14 mouse cellular contexts compared by ENCODE assay signal in the genomic region with DNA sequence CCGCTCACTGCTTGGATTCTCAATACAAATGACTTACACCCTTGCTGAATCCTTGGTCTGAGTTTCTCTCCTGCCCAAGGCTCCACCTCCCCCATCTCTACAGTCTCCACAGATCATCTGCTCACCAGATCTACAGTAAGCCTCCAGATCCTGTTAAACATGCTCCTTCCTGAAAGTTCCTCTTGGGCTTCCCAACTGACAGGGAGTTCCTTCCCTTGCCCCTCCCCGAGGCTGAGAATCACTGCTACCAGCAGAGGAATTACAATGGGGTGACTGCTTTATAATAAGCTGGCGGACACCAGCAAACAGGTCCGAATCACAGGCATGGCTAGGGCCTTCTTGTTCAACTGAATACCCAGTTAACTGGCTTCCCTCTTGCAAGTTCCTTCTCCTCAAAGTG. TPM values are rescaled to one million over a fixed set of nuclear protein-coding genes. Genes with fewer than 3 reads are reported as not detected.
DNase-seq lines count a peak whose midpoint lies in the region; ATAC-seq and TF ChIP-seq lines count a peak whose summit lies in the region.
"Had no signal": no experiment of that assay in that cellular context is flagged by ENCODE, and none has a peak within 500 bp of the region (broad histone marks: within the 10 kb centered on the region; RNA-seq: fewer than 3 reads in every experiment).

No protein-coding gene starts in this region.

- no peaks in the 10 kb centered on the region for H3K36me3 ChIP-seq in liver, adult 2 months (ENCODE audit: control insufficient read depth, insufficient read depth, low read length)
- H3K36me3 ChIP-seq in stomach, embryonic 15.5 days: no peaks in the 10 kb centered on the region
- no peaks in the 10 kb centered on the region for H3K36me3 ChIP-seq in hindbrain, embryonic 13.5 days
- H3K36me3 ChIP-seq: hindbrain, embryonic 15.5 days; neural tube, embryonic 13.5 days had no signal

- ATAC-seq in stomach, embryonic 15.5 days (ENCODE audit: insufficient read depth, low FRiP score, low read depth): no peak
- ATAC-seq in hindbrain, embryonic 13.5 days (ENCODE audit: low FRiP score): no peak
- ATAC-seq: forebrain, embryonic 13.5 days had no signal

- no peaks in the 10 kb centered on the region for H3K4me1 ChIP-seq in liver, adult 2 months (ENCODE audit: control insufficient read depth, insufficient read depth, low read length)
- H3K4me1 ChIP-seq in stomach, embryonic 15.5 days: no peaks in the 10 kb centered on the region
- H3K4me1 ChIP-seq in hindbrain, embryonic 13.5 days (replicated peaks): peaks cover 17% of the 10 kb centered on the region

- WGBS in liver, adult 2 months: 70% methylated on average over 4 of the region's 4 CpGs
- WGBS in stomach, embryonic 15.5 days: 73% methylated on average over 4 of the region's 4 CpGs
- WGBS in hindbrain, embryonic 13.5 days: 59% methylated on average over 4 of the region's 4 CpGs

- TF ChIP-seq POLR2A in liver, adult 2 months (IDR thresholded peaks at IDR 0.05; ENCODE audit: extremely low read depth, insufficient read depth, low read length): no peak

- H3K4me2 ChIP-seq in stomach, embryonic 15.5 days: no peak overlapping the region
- H3K4me2 ChIP-seq in hindbrain, embryonic 13.5 days: no peak overlapping the region
- H3K4me2 ChIP-seq: forebrain, embryonic 13.5 days; hindbrain, embryonic 15.5 days; neural tube, embryonic 13.5 days had no signal

- no peak for TF ChIP-seq CTCF in liver, adult 2 months (IDR thresholded peaks at IDR 0.05; ENCODE audit: low read depth, low read length)

- H3K9ac ChIP-seq in liver, adult 2 months (ENCODE audit: low read depth, low read length): no peak overlapping the region
- no peak overlapping the region for H3K9ac ChIP-seq in stomach, embryonic 15.5 days
- H3K9ac ChIP-seq in hindbrain, embryonic 13.5 days: no peak overlapping the region
- H3K9ac ChIP-seq: forebrain, embryonic 13.5 days; hindbrain, embryonic 15.5 days; neural tube, embryonic 13.5 days had no signal

- H3K4me3 ChIP-seq in liver, adult 2 months (ENCODE audit: insufficient read depth, low read depth, low read length): no peak overlapping the region
- H3K4me3 ChIP-seq in stomach, embryonic 15.5 days (replicated peaks): no peak overlapping the region
- H3K4me3 ChIP-seq in hindbrain, embryonic 13.5 days: no peak overlapping the region
- H3K4me3 ChIP-seq: forebrain, embryonic 13.5 days; hindbrain, embryonic 15.5 days; neural tube, embryonic 13.5 days had no signal

- H3K79me2 ChIP-seq in liver, adult 2 months (ENCODE audit: control insufficient read depth, insufficient read depth, low read length): no peaks in the 10 kb centered on the region

- H3K27me3 ChIP-seq in liver, adult 2 months (ENCODE audit: control insufficient read depth, insufficient read depth, low read length): no peaks in the 10 kb centered on the region
- no peaks in the 10 kb centered on the region for H3K27me3 ChIP-seq in stomach, embryonic 15.5 days (replicated peaks)
- peaks cover 13% of the 10 kb centered on the region for H3K27me3 ChIP-seq in hindbrain, embryonic 13.5 days
- H3K27me3 ChIP-seq: forebrain, embryonic 13.5 days; hindbrain, embryonic 15.5 days had no signal

- peak; percentile 22 for DNase-seq in adrenal gland, adult 2 months
- no peak for DNase-seq in adrenal gland, postnatal 25 days
- no peak for DNase-seq in liver, adult 2 months (ENCODE audit: extremely low read depth, low read depth, low spot score)
- no peak for DNase-seq in liver
- DNase-seq in kidney, postnatal 14 days: peak; percentile 46
- DNase-seq in urinary bladder, postnatal 36 days (ENCODE audit: low spot score in 2 of 2): no peak
- DNase-seq: embryo, embryonic 11 days; gastrocnemius, postnatal 14 days; left cerebral cortex, postnatal 4 days had no signal

- no peaks in the 10 kb centered on the region for H3K9me3 ChIP-seq in stomach, embryonic 15.5 days
- no peaks in the 10 kb centered on the region for H3K9me3 ChIP-seq in hindbrain, embryonic 13.5 days
- H3K9me3 ChIP-seq: forebrain, embryonic 13.5 days; hindbrain, embryonic 15.5 days; neural tube, embryonic 13.5 days had no signal

- peak overlapping the region; percentile 66 for H3K27ac ChIP-seq in liver, adult 2 months (replicated peaks; ENCODE audit: insufficient read depth, low read depth, low read length)
- H3K27ac ChIP-seq in stomach, embryonic 15.5 days: peak overlapping the region; percentile 5; the same call in 1 of the 2 replicates
- H3K27ac ChIP-seq in hindbrain, embryonic 13.5 days: no peak overlapping the region
- H3K27ac ChIP-seq: forebrain, embryonic 13.5 days; hindbrain, embryonic 15.5 days; neural tube, embryonic 13.5 days had no signal

RNA-seq across cellular contexts. Expression of a gene that starts 46.6 kb away (rescaled TPM):
- 1 to 10 TPM; 1.5 to 3.1 TPM for total RNA-seq in adrenal gland, adult 2 months (2021)
- 5.8 TPM in 2 replicates for polyA plus RNA-seq in adrenal gland, adult 2 months (2012; rRNA removed)
- 2.7 and 3.2 TPM in 2 replicates for total RNA-seq in adrenal gland, postnatal 25 days (2021)
- 0.18 and 0.47 TPM in 2 replicates for total RNA-seq in liver, adult 2 months (2014; rRNA removed)
- 0.45 and 0.61 TPM in 2 replicates for polyA plus RNA-seq in liver, adult 2 months (2012; rRNA removed)
- 1.4 and 1.8 TPM in 2 replicates for polyA plus RNA-seq in stomach, embryonic 15.5 days (2015; fragmentation: Nextera tagmentation; extraction: Ambion mirVana)
- polyA plus RNA-seq in hindbrain, embryonic 13.5 days (2015; fragmentation: Nextera tagmentation; extraction: Ambion mirVana): 93.2 and 105 TPM in 2 replicates

Comparison
In these comparisons a context has a peak if more than half of its experiments do, and no peak if none do; other contexts are left out.
1. DNase-seq: peak in adrenal gland, adult 2 months (single experiment) and kidney, postnatal 14 days (single experiment); none in adrenal gland, postnatal 25 days (single experiment), liver, adult 2 months (single experiment), liver (single experiment) and urinary bladder, postnatal 36 days (0 of 2).
2. RNA of a gene that starts 46.6 kb away (polyA plus RNA-seq): 93.2 to 105 TPM in hindbrain, embryonic 13.5 days; 5.8 TPM in adrenal gland, adult 2 months, 1.4 to 1.8 TPM in stomach, embryonic 15.5 days and 0.45 to 0.61 TPM in liver, adult 2 months; every median in the first group is over 10 times any median in the second.